Mouse (Mus musculus) lung, postnatal 10 days (tissue): ENCODE measurements around the gene Slc25a26.

Experiments
- DNase-seq: peaks from one replicate; pipeline ENCODE4 v3.0.0; 2021

Slc25a26 gene

DNA sequence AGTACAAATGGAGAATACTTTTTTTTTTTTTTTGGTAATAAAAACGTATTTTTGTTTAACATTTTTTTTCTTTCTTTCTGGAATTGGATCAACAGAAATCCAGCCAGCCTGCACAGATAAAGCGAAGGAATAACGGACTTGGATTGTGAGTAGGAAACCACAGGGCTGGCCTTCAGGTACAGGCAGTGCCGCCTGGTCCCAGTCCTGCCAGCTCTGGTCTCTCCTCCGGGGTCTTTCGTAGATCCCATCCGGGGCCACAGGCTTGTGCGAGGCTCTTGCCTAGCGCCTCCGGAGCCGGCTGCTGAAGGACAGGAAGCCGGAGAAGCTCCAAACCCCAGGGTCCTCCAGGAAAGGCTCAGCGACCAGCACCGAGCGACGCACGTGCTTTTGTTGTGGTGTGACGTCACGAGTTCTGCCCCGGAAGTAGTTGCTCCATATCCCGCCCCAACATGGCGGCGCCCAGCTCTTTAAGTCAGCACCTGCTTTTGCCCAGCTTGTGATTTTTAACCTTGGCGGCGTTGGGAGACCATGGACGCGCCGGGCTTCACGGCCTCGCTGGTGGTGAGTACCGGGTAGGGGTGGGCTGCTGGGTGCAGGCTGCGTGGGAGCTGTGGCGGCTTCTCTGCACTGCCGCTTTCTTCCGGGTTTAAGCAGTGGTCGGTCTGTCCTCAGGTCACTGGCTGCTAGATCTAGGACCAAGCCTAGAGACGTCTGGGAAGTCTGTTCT is at the start of gene Slc25a26:
Gene Slc25a26 (plus strand): TSS at position 435 of the 727 bp plus-strand sequence.
- peak; percentile 90 for DNase-seq

DNA sequence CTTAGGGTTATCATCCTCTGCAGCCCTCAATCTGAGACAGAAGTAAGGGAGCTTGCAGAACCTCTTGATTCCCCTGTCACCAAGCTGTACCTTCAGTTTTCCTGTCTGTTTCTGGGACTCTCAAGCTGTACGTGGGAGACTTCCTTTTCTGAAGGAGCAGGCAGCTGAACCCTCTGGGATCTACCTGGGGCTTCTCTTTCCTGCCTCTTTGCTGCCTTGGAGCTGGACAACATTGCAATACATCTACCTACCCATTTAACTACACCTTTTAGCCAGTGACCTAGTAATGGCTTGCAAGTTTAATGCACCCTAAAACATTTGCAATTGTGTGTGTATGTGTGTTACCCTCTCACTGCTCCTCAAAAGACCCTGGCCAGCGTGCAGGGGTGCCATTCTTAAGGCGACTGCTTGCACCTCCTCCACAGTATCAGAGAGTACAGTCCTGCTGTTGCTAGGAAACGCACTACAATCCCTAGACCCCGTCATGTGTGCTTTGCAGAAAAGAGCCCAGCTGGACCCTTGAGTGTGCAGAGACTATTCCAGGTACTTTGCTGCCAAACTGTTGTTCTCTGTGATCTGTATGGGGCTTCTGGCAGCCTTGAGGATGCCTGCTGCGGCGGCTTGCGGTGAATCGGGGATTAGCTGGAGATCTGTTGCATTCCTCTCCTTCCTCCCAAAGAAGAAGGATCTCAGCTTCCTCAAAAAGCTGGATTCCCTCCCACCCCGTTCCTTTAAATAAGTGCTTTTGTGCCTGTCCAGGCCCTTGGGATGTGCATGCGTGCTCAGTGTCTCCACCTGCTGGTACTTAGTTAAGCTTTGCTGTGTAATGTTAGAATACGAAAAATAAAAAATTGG is 35.9 kb upstream of the Slc25a26 start:
- peak; percentile 75 for DNase-seq

DNA sequence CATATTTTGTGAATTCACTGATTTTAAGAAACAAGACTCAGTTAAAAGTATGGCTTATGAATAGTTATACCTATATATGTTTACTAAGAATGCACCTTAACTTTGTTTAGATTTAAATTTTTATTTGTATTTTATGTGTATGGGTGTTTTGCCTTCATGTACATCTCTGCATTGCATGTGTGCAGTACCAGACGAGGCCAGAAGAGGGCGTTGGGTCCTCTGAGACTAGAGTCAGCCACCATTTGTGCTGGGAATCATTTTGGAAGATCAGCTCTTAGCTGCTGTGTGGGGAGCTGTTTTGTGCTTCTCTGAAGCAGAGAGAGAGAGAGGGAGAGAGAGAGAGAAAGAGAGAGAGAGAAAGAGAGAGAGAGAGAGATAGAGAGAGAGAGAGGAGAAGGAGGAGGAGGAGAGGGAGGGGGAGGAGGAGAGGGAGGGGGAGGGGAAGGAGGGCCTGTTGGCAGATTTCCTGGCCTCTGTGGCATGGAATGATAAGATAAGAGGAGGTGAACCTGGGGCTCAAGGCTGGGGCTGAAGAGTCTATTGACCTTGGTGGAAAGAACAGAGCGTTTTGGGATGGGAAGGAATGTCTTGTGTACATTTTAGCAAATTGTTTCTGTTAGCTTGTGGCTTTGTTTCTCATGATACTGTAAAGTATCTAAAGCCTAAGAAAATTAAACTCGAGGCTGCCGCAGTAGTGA is 33.5 kb upstream of the Slc25a26 start:
- peak; percentile 19 for DNase-seq

DNA sequence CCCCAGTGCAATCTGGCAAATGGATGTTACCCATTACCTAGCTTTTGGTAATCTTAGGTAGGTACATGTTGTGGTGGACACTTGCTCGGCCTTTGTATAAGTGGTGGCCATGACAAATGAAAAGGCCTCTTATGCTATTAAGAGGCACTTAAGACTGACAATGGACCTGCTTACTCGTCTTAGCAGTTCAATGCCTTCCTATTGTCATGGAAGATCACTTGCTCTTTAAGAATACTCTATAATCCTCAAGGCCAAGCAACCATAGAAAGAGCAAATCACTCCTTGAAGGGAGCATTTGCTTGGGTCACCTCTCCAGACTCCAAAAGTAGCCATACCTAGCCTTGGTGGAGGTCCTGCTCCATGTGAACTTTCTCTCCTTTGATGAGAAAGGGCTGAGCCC is 7.4 kb upstream of the Slc25a26 start:
- no peak for DNase-seq

DNA sequence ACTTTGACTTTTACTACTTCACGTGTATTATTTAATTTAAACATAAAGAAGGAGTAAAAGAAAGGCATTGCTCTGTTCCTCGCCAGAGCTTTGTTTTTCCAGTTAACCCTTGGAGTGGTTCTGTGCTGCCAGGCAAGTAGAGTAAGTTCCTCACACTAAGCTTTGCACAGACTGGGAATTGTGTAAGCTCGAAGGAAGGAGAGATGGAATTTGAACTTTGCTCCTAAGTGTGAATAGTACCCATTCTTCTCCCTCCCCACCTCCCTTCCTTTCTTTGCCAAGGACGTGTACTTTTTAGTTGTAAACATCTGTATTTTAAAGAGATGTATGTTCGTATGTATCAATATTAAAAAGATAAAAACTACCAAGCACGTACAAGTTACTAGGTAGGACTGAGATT is 3.8 kb downstream of the Slc25a26 start:
- DNase-seq = no peak

DNA sequence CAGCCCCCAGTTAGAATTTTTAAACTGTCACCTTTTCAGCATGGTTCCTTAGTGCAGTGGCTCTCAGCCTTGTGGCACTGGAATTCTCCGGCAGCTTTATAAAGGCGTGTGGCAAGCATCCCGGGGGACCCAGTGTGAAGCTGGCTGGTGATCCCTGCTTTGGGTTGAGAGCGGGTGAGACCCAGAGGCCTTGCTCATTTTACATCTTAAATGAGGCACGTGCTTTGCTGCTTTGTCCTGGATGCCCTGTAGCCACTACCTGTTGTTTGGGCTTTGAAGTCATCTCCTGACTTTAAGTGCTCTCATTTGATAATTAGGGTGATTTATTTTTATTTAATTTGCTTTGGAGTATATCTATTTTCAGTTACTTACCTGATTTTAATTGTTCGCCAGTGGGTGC is 7.8 kb downstream of the Slc25a26 start:
- DNase-seq = no peak

DNA sequence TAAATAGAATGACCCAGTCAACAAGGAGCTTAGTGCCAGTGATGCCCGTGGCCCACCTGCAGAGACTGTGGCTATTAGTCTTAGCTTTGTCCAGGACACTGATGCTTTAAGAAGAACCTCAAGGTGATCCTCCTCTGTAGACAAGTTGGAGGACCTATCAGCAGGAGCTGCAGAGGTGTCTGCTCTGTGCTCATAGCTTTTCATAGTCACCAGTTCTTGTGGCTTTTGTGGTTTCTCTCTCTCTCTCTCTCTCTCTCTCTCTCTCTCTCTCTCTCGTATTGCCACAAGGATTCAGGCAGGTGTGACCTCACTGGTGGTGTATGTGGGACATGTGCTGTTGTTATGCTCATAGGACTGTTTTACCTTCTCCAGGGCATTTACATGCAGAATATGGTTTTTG is 8.7 kb downstream of the Slc25a26 start:
- no peak for DNase-seq

DNA sequence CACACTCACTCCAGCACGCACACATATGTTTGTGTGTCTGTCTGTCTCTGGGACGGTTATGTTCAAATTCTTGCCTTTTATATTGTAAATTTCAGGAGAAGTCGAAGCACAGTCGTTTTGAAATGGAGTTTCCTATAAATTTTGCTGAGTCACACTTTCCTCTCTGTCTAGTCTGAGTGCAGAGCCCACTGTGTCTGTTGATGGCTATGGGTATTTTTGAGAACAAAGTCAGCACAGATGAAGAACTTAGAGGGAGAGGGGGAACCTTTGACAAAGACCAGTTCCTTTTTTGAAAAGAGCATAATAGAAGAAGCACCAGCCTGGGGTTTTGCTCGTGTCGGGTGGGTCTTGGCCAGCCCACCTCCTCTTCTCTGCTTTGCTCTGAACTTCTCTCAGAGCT is 9.1 kb downstream of the Slc25a26 start:
- DNase-seq = no peak

DNA sequence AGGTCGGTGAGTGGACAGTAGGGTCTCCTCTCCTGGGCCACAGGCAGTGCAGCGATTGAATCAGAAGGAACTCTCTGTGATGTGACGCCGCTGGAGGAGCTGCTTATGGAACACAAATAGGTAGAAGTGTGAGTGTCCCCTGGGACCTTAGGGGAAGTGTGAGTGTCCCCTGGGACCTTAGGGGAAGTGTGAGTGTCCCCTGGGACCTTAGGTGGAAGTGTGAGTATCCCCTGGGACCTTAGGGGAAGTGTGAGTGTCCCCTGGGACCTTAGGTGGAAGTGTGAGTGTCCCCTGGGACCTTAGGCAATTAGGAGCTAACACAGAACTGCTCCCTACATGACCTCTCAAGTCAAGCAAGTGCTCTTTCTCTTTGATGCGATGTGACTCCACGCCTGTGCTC is 18.0 kb downstream of the Slc25a26 start:
- peak; percentile 3 for DNase-seq

DNA sequence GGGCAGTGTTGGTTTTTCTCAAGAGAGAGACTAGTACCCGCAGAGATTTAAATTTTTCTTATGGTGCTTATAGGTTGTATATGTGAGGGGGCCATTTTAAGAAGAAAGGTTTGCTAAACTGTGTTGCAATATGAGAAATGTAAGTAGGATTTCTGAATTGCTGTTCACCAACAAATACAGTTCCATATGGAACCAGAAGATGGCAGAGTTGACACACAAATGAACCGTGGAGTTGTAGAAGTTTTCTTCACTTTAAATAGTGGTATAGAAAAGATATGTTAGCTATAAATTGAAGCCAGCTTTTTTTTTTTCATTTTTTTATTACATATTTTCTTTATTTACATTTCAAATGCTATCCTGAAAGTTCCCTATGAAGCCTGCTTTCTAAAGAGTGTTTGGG is 24.2 kb downstream of the Slc25a26 start:
- peak; percentile 28 for DNase-seq

DNA sequence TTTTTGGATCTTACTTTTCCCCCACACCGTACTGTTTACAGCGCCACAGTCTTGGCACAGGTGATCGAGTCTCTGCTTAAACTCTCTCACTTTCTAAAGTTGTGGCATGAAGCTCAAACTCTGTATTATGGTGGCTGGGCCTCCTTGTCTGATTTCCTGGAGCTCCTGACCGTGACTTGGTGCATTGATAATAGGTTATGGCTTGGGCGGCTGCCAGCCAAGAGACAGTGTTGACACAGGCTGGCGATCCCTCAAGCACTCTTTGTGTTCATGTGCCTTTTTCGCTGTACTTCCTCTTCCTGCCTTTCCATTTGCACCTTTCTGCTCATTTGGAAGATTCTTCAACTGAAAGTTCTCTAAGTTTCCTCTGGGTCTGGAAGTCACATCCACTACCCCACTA is 30.6 kb downstream of the Slc25a26 start:
- no peak for DNase-seq

DNA sequence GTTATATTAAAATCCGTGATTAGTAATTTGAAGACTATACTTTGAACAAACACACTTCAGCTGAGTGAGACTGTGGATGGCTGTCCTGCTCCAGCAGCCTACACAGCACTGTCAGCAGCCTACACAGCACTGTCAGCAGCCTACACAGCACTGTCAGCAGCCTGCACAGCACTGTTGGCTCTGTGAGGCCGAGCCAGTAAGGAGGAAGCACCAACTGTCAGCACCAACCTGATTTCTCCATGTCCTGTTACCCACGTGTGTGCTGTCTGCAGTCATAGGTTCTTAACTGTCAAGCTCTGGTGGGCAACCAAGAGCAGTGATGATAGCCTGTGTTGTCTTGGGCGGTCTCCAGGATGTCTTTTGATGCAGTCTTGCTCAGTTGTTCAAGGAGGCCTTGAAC is 32.0 kb downstream of the Slc25a26 start:
- no peak for DNase-seq

DNA sequence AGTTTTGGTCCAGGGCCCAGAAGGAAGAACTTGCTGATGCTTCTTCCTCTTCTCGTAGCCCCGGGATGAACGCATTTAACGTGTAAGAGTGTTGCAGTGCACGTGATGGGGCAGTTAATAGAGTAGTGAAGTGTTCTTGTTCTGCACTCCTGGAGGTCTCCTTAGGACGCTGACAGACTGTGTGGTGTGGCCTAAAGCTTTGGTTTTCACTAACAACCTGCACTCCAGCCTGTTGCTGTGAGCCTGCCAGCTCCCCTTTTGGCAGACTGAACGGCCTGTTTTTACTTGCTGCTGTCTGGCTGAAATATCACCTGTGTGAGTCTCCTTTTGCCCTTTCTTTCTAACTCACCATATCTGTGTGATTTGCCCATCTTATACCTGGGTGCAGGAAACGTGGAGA is 36.3 kb downstream of the Slc25a26 start:
- no peak for DNase-seq

DNA sequence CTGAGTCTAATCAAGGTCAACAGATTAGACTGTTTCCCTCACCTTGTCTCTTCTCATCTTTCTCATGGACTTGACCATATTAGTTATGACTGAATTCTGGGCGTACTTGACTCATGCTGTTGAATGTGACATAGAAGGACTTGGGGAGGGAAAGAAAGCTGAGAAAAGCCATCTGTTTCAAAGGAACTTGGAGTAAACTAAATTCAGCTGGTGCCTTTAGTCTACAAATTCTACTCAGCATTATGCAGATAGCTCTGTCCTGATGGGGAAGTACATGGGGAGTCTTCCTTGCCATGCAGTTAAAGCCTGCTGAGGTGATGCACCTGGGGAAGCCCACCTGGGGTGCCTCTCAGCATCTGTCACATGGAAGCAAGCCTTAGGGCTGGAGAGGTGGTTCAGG is 37.5 kb downstream of the Slc25a26 start:
- DNase-seq = no peak

DNA sequence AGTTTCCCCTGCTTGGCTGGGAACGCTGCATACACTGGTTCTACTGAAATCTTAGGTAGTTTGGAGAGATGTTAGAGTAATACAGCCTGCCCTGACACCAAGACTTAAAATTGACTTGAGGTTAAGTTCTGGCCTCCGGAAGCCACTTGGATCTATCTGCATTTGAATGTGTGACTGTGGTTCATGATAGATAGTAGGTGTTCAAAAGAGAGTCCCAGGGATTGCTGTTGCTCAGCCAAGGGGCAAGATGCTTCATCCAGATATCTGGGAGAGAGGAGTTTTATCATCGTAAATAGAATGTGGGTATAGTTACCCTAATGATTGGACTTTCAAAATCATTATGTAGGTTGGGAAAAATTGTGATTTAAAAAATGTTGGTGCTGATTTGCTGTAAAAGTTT is 40.0 kb downstream of the Slc25a26 start:
- no peak for DNase-seq

DNA sequence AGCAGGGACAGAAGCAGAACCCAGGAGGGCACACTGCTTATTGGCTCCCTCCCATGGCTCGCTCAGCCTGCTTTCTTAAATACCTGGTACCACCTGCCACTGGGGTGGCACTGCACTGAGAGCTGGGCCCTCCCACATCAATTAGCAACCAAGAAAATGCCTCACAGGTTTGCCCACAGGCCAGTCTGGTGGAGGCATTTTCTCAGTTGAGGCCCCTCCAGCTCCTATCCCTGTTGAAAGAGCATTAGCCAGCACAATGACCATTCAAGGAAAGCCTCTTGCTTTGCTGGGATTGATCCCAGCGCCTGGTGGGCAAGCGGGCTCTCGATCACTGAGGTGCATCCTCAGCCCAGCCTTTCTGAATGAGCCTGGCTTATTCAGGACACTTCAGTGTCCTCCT is 40.5 kb downstream of the Slc25a26 start:
- no peak for DNase-seq

DNA sequence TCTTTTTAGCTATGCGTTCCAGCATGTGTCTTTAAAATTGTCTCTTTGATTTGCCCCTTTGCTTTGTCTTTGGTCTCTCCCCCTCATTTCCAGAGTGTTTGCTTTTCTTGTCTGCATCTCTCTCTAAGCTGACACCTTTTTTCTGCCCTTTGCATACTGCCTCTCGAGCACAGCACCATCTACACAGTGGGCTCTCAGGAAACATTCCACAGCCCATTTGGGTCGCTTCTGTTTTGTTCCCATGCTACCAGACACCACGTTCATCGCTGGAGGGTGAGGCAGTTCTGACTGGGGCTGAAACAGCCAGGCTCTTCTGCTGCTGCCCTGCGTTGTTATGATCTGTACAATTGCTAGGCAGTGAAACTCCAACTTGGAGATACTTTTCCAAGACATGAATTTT is 41.0 kb downstream of the Slc25a26 start:
- DNase-seq = no peak

DNA sequence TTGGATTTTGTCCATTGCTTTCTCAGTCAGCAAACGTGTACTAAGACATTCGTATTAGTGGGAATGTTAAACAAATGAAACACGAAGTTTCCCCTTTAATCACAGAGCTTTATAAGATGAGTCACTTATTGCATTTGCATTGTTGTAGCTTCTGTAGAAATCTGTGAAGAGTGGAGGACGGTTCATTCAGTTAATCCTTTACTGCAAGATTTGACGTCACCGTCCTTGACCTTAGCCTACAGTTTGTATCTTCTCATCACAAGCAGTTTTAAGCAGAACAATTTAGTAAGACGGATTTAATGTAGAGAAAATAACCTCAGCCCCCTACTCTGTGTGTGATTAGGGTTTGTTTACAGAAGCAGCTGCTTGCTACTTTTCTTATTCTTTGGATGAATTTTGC is 41.7 kb downstream of the Slc25a26 start:
- no peak for DNase-seq

DNA sequence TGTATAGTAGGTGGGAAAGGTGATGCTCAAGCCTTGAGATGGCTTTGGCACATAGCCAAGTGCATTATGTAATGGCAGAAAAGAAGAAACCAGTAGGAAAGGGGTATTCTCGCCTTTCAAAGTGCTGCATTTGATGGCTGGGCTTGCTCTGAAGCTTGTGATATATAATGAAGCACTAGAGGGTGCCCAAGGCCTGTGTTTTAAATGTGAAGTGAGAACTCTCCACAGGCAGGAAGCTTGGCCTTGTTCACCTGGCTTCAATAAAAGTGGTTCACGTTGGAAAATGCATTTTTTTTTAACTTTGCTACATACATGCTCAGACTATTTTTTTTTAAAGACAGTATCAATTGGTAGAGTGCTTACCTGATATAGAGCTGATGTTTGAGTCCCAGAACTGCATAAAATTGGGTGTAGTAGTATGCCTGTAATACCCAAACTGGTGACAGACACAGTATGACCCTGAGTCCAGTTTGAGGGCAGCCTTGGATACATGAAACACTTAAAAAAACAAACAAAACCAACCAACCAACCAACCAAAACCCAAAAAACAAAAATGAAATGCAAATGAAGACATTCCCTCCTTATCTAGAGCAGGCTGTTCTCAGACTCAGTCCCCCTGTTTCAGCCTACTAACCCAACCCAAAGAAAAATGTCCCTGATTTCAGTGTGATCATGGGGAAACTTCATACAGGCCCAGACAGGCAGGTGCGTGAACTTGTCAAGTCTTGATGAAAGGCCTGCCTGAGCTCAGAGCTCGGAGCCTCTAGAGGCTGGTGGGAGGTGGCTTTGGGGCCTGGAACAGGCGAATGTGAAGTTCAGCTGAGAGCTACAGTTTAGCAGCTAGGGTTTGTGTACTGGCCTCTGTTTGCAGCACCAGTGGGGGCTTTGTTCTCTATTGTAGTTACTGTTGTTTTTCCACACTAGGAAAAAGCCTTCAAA is 44.0 kb downstream of the Slc25a26 start:
- DNase-seq = peak; percentile 66

DNA sequence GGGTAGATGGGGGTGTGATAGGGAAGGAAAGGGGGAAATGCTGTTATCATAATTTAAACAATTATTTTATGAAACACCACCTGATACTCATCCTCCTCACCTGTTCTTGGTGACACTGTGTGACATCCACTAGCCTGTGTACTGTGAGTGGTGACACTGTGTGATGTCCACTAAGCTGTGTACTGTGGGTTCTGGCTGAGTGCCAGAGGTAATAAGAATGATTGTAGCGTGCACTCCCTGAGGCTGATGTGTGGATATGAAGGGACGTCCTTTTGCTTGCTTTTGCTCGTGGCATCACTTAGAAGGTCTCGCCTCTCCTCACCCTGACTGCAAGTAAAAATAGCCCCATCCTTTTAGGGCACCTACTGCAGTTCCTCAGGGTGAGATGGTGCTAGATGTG is 47.1 kb downstream of the Slc25a26 start:
- no peak for DNase-seq

DNA sequence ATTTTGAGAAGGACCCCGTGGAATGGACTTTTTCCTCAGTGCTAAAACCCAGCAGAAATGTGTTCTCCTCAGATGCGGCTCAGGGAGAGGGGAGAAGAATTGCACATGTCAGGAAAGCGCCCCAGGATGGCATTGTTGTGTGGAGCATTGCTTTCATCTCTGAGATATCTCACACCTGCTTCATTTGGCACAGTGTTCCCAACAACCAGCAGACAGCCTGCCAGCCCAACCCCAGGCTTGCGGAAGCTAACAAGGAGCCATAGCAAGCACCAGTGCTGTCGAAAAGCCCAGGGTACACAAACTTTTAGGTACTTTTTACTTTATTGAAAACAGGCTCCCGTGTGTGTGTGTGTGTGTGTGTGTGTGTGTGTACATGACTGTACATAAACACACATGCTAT is 50.2 kb downstream of the Slc25a26 start:
- no peak for DNase-seq

DNA sequence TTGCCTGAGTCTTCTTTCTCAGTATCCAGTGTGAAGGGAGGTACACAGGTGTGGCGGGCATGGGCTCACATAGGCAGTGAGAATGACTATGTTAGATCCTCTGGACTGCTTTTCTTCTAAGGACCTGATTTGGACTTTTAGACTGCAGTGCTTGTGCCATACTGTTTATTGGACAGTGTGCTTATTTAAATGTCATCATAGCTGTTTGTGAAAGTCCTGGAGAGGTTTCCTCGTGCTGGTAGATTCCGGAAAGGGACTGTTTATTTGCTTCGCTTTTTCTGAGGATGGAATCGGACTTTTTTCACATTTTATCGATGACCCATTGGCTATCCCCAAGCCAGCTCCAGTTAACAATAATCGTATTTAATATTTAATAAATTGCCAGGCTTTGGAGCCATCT is 50.7 kb downstream of the Slc25a26 start:
- DNase-seq = no peak

DNA sequence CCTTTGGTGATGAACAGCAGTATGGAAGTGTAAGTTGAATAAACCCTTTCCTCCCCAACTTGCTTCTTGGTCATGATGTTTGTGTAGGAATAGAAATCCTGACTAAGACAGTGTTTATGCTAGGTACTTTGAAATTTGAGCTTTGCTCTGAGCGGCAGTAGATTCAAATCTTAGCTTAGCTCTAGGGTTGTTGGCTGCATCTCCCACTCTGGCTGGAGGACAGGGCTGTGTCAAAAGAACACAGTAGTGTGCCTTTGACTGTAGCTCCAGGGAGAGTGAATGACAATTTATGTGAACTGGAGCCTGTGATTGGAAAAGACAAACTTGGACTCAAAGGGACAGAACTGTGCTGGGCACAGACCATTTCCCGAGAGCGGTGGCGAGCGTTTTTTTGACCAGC is 53.0 kb downstream of the Slc25a26 start:
- DNase-seq = no peak
